Mouse (Mus musculus) midbrain, embryonic 14.5 days (tissue): Measurements from ENCODE around the gene Sun1. TPM values are rescaled to one million over a fixed set of nuclear protein-coding genes. Genes with fewer than 3 reads are reported as not detected.

Experiments
- ATAC-seq: fragments of 200-750 bp; cut with Nextera tagmentation; 2 replicates; pipeline ENCODE4 v1.8.0; 2017; ENCODE audit warnings: moderate number of reproducible peaks, moderate library complexity; ENCODE audit not compliant: low FRiP score, low TSS enrichment
- DNase-seq: peaks from one replicate; pipeline ENCODE4 v3.0.0-alpha.2; 2015
- H3K27ac ChIP-seq: fragments of 300-500 bp; sonication (generic); replicated peaks from 2 replicates; pipeline ENCODE4 v1.5.1; 2014; ENCODE audit warnings: mild to moderate bottlenecking, low read depth, low read length, moderate library complexity
- H3K27me3 ChIP-seq: fragments of 300-500 bp; sonication (generic); 2 replicates; pipeline ENCODE4 v1.6.1; 2014; ENCODE audit warnings: low read length, control low read depth, mixed read lengths; ENCODE audit not compliant: control insufficient read depth, insufficient read depth
- H3K36me3 ChIP-seq: fragments of 300-500 bp; sonication (generic); 2 replicates; pipeline ENCODE4 v1.6.1; 2014; ENCODE audit warnings: low read length, control low read depth; ENCODE audit not compliant: control insufficient read depth, insufficient read depth
- H3K4me1 ChIP-seq: fragments of 300-500 bp; sonication (generic); 2 replicates; pipeline ENCODE4 v1.6.1; 2014; ENCODE audit warnings: mild to moderate bottlenecking, antibody characterized with exemption, low read length, control low read depth; ENCODE audit not compliant: control insufficient read depth, insufficient read depth
- H3K4me2 ChIP-seq: fragments of 300-500 bp; sonication (generic); 2 replicates; pipeline ENCODE4 v1.6.1; 2014; ENCODE audit warnings: mild to moderate bottlenecking, low read length, moderate library complexity
- H3K4me3 ChIP-seq: fragments of 300-500 bp; sonication (generic); replicated peaks from 2 replicates; pipeline ENCODE4 v1.5.1; 2014; ENCODE audit warnings: low read depth, low read length
- H3K9ac ChIP-seq: fragments of 300-500 bp; sonication (generic); replicated peaks from 2 replicates; pipeline ENCODE4 v1.6.1; 2014; ENCODE audit warnings: mild to moderate bottlenecking, low read length, moderate library complexity
- H3K9me3 ChIP-seq: fragments of 300-500 bp; sonication (generic); 2 replicates; pipeline ENCODE4 v1.6.1; 2016; ENCODE audit warnings: low read length, control low read depth, mixed read lengths; ENCODE audit not compliant: control insufficient read depth
- WGBS: fragments of 180-500 bp; shearing (Covaris S2); extraction: QIAGEN DNeasy Blood & Tissue Kit; methylation state at CpG from one replicate; pipeline ENCODE4 v1.1.7; 2014; 5-methylcytosine and 5-hydroxymethylcytosine counted together
- polyA plus RNA-seq: library from polyadenylated mRNA; unstranded; fragments of >200 nt; fragmentation: Nextera tagmentation; extraction: Ambion mirVana; gene quantifications from 2 replicates; pipeline ENCODE4 v1.2.1, GENCODE M21; 2014

Gene Sun1
- polyA plus RNA-seq, 1 experiment from 2014 or later = 48.3 TPM

DNA sequence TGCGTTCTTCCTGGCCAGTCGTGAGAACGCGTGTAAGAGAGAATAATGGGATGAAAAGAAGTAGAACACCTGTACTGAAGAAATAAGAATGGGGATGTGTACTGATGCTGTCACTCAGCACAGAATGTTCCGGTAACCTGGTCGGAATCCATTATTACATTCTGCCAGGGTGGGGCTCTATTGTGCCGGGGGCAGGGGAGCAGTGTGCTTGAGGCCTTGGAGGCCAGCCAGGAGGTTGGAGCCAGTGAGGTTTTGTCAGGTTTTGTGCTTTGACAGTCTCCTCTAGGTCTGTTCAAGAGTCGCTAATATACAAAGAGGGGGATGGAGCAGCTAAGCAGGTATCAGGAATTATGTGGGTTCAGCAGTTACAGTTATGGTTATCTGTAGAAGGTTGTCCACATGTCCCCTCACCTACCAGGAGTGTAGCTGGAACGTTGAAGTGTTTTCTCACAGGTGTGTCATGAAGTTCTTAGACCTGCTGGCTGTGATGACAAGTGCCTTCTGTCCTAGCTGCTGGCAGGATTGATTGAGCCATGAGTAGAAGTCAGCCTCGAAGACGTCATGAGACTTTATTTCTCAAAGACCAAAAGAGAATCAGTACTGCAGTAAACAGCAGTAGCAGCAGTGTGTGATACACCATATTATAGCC is 11.4 kb downstream of the Sun1 start:
- no peaks in the 10 kb centered on the region for H3K9me3 ChIP-seq
- 0 out of 2 replicates have a peak, but pooled peaks cover 2% of the 10 kb centered on the region for H3K4me1 ChIP-seq
- H3K9ac ChIP-seq = no peak overlapping the region
- H3K27ac ChIP-seq = no peak overlapping the region
- DNase-seq (no peak), ATAC-seq (no peak)
- H3K36me3 ChIP-seq = peaks cover 26% of the 10 kb centered on the region
- no peak overlapping the region for H3K4me2 ChIP-seq
- no peaks in the 10 kb centered on the region for H3K27me3 ChIP-seq
- H3K4me3 ChIP-seq = no peak overlapping the region
- 93% methylated on average over 11 of the region's 11 CpGs for WGBS

- Histone ChIP-seq H3K9ac (no peak overlapping the region), H3K4me2 (no peak overlapping the region), H3K27ac (no peak overlapping the region), H3K4me1 (no peaks in the 10 kb centered on the region), H3K4me3 (no peak overlapping the region), H3K27me3 (no peaks in the 10 kb centered on the region), H3K9me3 (no peaks in the 10 kb centered on the region), H3K36me3 (peaks cover 28% of the 10 kb centered on the region)
- DNase-seq (no peak), ATAC-seq (no peak)
Measured at GRCm38 (mm10) chr5:139214298-139214697, 13.9 kb downstream of the Sun1 start.

GRCm38 (mm10) chr5:139215184-139215583 is 14.7 kb downstream of the Sun1 start:
- ATAC-seq (no peak), DNase-seq (no peak)
- H3K4me3 ChIP-seq = no peak overlapping the region
- H3K27ac ChIP-seq = no peak overlapping the region
- no peak overlapping the region for H3K4me2 ChIP-seq
- no peak overlapping the region for H3K9ac ChIP-seq
- H3K9me3 ChIP-seq = no peaks in the 10 kb centered on the region
- H3K4me1 ChIP-seq = no peaks in the 10 kb centered on the region
- no peaks in the 10 kb centered on the region for H3K27me3 ChIP-seq
- peaks cover 27% of the 10 kb centered on the region for H3K36me3 ChIP-seq
- 95% methylated on average over 5 of the region's 5 CpGs for WGBS

DNA sequence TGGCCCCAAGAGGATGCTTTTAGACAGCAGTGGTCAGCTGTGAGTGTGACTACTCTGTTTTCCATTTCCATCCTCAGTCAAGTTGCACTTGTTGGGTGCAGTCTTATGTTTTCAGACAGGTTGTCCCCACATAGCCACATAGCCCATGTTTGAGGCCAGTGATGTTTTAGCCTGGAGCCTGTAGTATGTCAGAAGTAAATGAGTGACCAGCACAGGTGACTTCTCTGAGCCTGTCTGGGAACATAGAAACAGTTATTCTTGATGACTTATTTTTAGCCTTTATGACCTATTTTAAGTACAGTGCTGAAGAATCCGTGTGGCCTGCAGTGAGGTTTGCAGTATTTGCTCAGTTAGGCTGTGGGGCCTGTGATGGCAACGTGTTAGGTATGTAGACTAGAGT is 15.7 kb downstream of the Sun1 start:
- Histone ChIP-seq H3K27ac (no peak overlapping the region), H3K27me3 (no peaks in the 10 kb centered on the region), H3K9me3 (no peaks in the 10 kb centered on the region), H3K4me1 (no peaks in the 10 kb centered on the region), H3K4me3 (no peak overlapping the region), H3K4me2 (no peak overlapping the region), H3K9ac (no peak overlapping the region), H3K36me3 (peaks cover 31% of the 10 kb centered on the region)
- DNase-seq (no peak), ATAC-seq (no peak)
- WGBS = 95% methylated on average over 2 of the region's 2 CpGs

GRCm38 (mm10) chr5:139216774-139217173 is 16.3 kb downstream of the Sun1 start:
- ATAC-seq (no peak), DNase-seq (no peak)
- H3K36me3 ChIP-seq = peaks cover 37% of the 10 kb centered on the region
- no peaks in the 10 kb centered on the region for H3K4me1 ChIP-seq
- WGBS = 88% methylated on average over 3 of the region's 3 CpGs
- no peaks in the 10 kb centered on the region for H3K27me3 ChIP-seq
- no peak overlapping the region for H3K4me3 ChIP-seq
- no peak overlapping the region for H3K9ac ChIP-seq
- no peaks in the 10 kb centered on the region for H3K9me3 ChIP-seq
- no peak overlapping the region for H3K27ac ChIP-seq
- H3K4me2 ChIP-seq = no peak overlapping the region

DNA sequence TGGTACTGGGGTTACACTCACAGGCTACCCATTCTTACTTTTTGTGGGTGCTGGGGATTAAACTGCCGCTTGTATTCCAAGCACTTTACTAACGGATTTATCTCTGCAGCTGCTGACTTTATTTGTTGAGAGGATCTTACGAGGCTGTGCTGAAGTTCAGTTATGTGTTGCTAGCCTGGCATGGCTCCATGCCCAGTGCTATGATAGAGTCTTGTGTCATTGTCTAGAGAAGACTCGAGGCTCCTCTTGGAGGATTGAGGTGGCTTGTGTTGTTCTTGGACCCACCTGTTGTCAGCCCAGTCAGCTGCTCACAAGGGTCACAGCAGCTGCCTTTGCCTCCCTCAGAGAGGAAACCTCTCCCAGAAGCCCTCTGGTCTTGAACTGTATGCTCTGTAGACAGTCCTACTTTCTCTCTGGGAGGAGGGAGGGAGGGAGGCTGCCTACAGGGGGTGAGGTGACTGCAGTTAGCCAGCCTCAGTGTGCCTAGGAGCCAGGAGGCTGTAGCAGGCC is 19.6 kb downstream of the Sun1 start:
- no peak overlapping the region for H3K4me3 ChIP-seq
- H3K27me3 ChIP-seq = no peaks in the 10 kb centered on the region
- no peak for ATAC-seq
- DNase-seq = no peak
- H3K36me3 ChIP-seq = peaks cover 67% of the 10 kb centered on the region
- no peak overlapping the region for H3K4me2 ChIP-seq
- no peaks in the 10 kb centered on the region for H3K4me1 ChIP-seq
- WGBS = 89% methylated on average over 4 of the region's 4 CpGs
- no peak overlapping the region for H3K9ac ChIP-seq
- no peak overlapping the region for H3K27ac ChIP-seq
- H3K9me3 ChIP-seq = no peaks in the 10 kb centered on the region

DNA sequence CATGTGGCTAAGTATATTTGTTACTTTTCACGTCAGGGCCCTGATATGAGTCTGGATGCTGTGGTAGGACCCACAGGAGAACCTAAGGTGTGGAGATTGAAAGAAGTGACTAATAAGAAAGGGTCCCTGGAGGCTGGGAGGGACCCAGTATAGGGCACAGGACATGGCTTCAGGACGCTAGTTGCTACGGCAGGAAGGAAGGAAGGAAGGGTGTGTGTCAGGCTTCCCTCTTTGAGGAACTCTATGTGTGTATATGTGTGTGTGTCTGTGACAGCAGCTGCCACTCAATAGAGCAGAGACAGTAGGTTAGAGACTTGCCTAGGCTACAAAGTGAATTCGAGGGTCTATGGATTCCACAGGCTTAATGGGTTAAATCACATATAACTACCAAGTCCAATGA is 20.2 kb downstream of the Sun1 start:
- WGBS = 89% methylated on average over 4 of the region's 4 CpGs

DNA sequence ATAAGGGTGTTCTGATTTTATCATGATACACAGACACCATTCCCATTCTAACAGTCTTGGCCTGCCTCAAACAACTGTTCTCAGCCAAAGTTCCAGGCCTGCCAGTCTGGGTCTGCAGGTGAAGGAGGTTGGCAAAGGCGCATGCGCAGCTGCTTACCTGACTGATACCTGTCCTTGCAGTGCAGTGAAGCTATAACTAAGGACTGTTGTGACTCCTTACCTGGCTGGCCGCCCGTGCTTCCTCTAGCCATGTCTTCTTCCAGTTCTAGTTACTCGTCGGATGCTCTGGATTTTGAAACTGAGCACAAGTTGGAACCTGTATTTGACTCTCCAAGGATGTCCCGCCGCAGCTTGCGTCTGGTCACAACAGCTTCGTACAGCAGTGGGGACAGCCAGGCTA is 22.9 kb downstream of the Sun1 start:
- Histone ChIP-seq H3K9ac (no peak overlapping the region), H3K36me3 (peaks cover 80% of the 10 kb centered on the region), H3K27ac (no peak overlapping the region), H3K4me2 (no peak overlapping the region), H3K27me3 (no peaks in the 10 kb centered on the region), H3K4me3 (no peak overlapping the region), H3K9me3 (no peaks in the 10 kb centered on the region), H3K4me1 (no peaks in the 10 kb centered on the region)
- DNase-seq = no peak
- WGBS = 94% methylated on average over 10 of the region's 10 CpGs
- ATAC-seq = no peak

More for the DNA sequence above, 20.2 kb downstream of the Sun1 start:
- ATAC-seq = no peak
- no peaks in the 10 kb centered on the region for H3K9me3 ChIP-seq
- no peak overlapping the region for H3K9ac ChIP-seq
- H3K27me3 ChIP-seq = no peaks in the 10 kb centered on the region
- DNase-seq = no peak
- H3K4me2 ChIP-seq = no peak overlapping the region
- no peaks in the 10 kb centered on the region for H3K4me1 ChIP-seq
- H3K27ac ChIP-seq = no peak overlapping the region
- H3K4me3 ChIP-seq = no peak overlapping the region
- H3K36me3 ChIP-seq = peaks cover 67% of the 10 kb centered on the region

GRCm38 (mm10) chr5:139227236-139227635 is 26.8 kb downstream of the Sun1 start:
- Histone ChIP-seq H3K4me2 (no peak overlapping the region), H3K27me3 (no peaks in the 10 kb centered on the region), H3K36me3 (peaks cover 92% of the 10 kb centered on the region), H3K9me3 (no peaks in the 10 kb centered on the region), H3K4me3 (no peak overlapping the region), H3K4me1 (no peaks in the 10 kb centered on the region), H3K27ac (no peak overlapping the region), H3K9ac (no peak overlapping the region)
- no peak for DNase-seq
- no peak for ATAC-seq
- 95% methylated on average over 4 of the region's 4 CpGs for WGBS
